Mouse (Mus musculus): ENCODE data around the gene N4bp1. TPM values are rescaled to one million over a fixed set of nuclear protein-coding genes. Genes with fewer than 3 reads are reported as not detected.

The N4bp1 gene
- polyA plus RNA-seq, 1 experiment: 7.4 TPM

- Histone ChIP-seq H3K4me3 (ENCODE audit: insufficient read depth, low read depth, low read length) (no peak overlapping the region), H3K4me1 (ENCODE audit: control insufficient read depth, insufficient read depth, insufficient read length, low read length) (no peaks in the 10 kb centered on the region), H3K27ac (replicated peaks; ENCODE audit: low read depth, low read length) (no peak overlapping the region)
These were observed 26.1 kb upstream of the N4bp1 start for GRCm38 (mm10) chr8:86911136-86911535.

DNA sequence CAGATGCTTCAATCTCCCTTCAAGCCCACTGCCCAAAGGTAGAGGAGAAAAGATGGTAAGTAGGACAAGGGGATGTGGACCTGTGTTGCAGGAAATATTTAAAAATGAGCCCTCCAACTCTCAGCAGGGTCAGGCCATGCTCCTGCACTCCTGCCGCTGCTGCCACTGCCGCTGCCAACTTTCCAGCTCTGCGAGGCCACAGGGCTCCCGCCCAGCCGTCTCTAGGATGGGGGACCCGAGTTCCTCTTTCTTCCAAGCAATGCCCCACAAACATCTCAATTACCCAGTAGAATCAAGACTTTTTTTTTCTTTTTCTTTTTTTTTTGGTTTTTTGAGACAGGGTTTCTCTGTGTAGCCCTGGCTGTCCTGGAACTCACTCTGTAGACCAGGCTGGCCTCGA, 25.2 kb upstream of the N4bp1 start:
- Histone ChIP-seq H3K4me3 (ENCODE audit: insufficient read depth, low read depth, low read length) (no peak overlapping the region), H3K27ac (replicated peaks; ENCODE audit: low read depth, low read length) (no peak overlapping the region), H3K4me1 (ENCODE audit: control insufficient read depth, insufficient read depth, insufficient read length, low read length) (no peaks in the 10 kb centered on the region)

- no peak overlapping the region for H3K4me3 ChIP-seq (ENCODE audit: insufficient read depth, low read depth, low read length)
These were observed 23.5 kb upstream of the N4bp1 start for GRCm38 (mm10) chr8:86908536-86908935.

GRCm38 (mm10) chr8:86904911-86905310, 19.9 kb upstream of the N4bp1 start:
- peaks cover 7% of the 10 kb centered on the region; the same call in 1 of the 2 replicates for H3K4me1 ChIP-seq (ENCODE audit: control insufficient read depth, insufficient read depth, insufficient read length, low read length)
- H3K27ac ChIP-seq (replicated peaks; ENCODE audit: low read depth, low read length): no peak overlapping the region
- no peak overlapping the region for H3K4me3 ChIP-seq (ENCODE audit: insufficient read depth, low read depth, low read length)

More at GRCm38 (mm10) chr8:86908536-86908935, 23.5 kb upstream of the N4bp1 start:
- H3K27ac ChIP-seq (replicated peaks; ENCODE audit: low read depth, low read length): no peak overlapping the region
- H3K4me1 ChIP-seq (ENCODE audit: control insufficient read depth, insufficient read depth, insufficient read length, low read length): no peaks in the 10 kb centered on the region

GRCm38 (mm10) chr8:86903104-86903503, 18.0 kb upstream of the N4bp1 start:
- H3K4me3 ChIP-seq (ENCODE audit: insufficient read depth, low read depth, low read length): no peak overlapping the region
- H3K27ac ChIP-seq (replicated peaks; ENCODE audit: low read depth, low read length): peak overlapping the region; percentile 57; the same call in 1 of the 2 replicates

GRCm38 (mm10) chr8:86902656-86903055, 17.6 kb upstream of the N4bp1 start:
- Histone ChIP-seq H3K4me3 (ENCODE audit: insufficient read depth, low read depth, low read length) (no peak overlapping the region), H3K4me1 (ENCODE audit: control insufficient read depth, insufficient read depth, insufficient read length, low read length) (peaks cover 7% of the 10 kb centered on the region; the same call in 1 of the 2 replicates), H3K27ac (replicated peaks; ENCODE audit: low read depth, low read length) (peak overlapping the region; percentile 57)

More at GRCm38 (mm10) chr8:86903104-86903503, 18.0 kb upstream of the N4bp1 start:
- peaks cover 7% of the 10 kb centered on the region; the same call in 1 of the 2 replicates for H3K4me1 ChIP-seq (ENCODE audit: control insufficient read depth, insufficient read depth, insufficient read length, low read length)

GRCm38 (mm10) chr8:86901972-86902371, 16.9 kb upstream of the N4bp1 start:
- Histone ChIP-seq H3K27ac (replicated peaks; ENCODE audit: low read depth, low read length) (peak overlapping the region; percentile 84), H3K4me1 (ENCODE audit: control insufficient read depth, insufficient read depth, insufficient read length, low read length) (peaks cover 7% of the 10 kb centered on the region; the same call in 1 of the 2 replicates), H3K4me3 (ENCODE audit: insufficient read depth, low read depth, low read length) (no peak overlapping the region)

DNA sequence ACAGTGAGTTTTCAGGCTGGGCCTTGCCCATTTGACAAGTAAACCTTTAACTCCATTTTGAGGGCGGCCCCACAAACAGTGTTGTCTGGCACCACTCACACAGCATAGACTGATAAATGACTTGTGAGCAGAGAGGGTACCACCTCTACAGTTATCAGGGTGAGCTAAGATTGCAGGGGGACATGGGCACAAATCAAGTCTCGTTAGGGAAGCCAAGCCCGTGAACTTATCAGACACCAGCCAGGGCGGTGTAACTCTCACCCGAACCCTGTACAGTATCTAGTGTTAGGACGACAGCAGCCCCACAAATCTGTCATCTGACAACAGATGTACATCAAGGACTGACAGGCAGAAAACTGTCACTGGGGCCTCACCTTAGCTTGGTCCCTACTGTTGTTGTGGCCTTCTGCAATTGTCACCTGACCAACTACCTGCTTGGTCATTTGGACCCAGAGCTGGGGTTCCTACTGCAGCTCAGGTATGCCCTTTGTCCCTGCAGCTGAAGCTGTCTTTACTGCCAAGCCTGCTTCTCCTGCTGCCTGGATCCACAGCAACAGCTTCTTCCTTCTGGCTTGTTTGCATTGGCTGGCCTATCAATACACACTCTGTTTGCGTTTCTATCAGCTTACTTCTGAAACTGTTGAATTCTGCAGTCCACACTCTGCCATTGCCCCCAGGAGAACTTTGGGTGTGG, 12.8 kb upstream of the N4bp1 start:
- Histone ChIP-seq H3K27ac (replicated peaks; ENCODE audit: low read depth, low read length) (no peak overlapping the region), H3K4me3 (ENCODE audit: insufficient read depth, low read depth, low read length) (no peak overlapping the region), H3K4me1 (ENCODE audit: control insufficient read depth, insufficient read depth, insufficient read length, low read length) (peaks cover 20% of the 10 kb centered on the region; the same call in 1 of the 2 replicates)

DNA sequence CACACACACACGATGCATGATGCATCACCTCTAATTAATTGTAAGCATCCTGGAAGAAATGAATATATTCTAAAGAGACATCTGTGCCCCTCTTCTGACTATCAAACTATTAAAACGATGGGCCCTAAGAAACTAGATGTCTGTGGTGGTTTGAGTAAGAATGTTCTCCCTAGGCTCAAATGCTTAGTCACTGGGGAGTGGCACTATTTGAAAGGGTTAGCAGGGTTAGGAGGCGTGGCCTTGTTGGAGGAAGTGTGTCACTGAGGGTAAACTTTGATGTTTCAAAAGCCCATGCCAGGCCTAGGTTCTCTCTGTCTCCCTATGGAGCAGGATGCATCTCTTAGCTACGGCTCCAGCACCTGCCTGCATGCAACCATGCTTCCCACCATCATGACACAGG, 10.3 kb upstream of the N4bp1 start:
- Histone ChIP-seq H3K27ac (replicated peaks; ENCODE audit: low read depth, low read length) (peak overlapping the region; percentile 95), H3K4me3 (ENCODE audit: insufficient read depth, low read depth, low read length) (no peak overlapping the region), H3K4me1 (ENCODE audit: control insufficient read depth, insufficient read depth, insufficient read length, low read length) (peaks cover 17% of the 10 kb centered on the region; the same call in 1 of the 2 replicates)

- Histone ChIP-seq H3K27ac (replicated peaks; ENCODE audit: low read depth, low read length) (peak overlapping the region; percentile 95), H3K4me1 (ENCODE audit: control insufficient read depth, insufficient read depth, insufficient read length, low read length) (peaks cover 17% of the 10 kb centered on the region; the same call in 1 of the 2 replicates), H3K4me3 (ENCODE audit: insufficient read depth, low read depth, low read length) (no peak overlapping the region)
These were observed 9.2 kb upstream of the N4bp1 start for GRCm38 (mm10) chr8:86894194-86894761.

DNA sequence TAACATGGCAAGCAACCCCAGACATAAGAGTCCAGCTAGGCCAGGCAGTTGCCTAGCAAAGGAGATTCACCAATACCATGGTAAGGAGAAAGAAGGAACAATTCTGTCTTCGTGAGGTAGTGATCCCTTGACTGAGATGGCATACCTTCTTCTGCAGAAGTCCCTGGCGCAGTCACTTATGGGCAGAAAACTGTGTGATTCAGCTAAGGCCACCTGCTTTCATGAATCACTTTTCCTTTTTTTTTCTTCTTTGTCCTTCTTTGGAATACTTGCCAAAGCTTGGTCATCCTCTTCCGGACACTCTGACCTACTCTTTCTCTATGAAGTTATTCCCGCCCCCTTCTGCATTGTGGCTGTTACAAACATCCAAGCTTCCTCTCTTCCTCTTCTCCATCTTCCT, 8.5 kb upstream of the N4bp1 start:
- peak overlapping the region; percentile 95 for H3K27ac ChIP-seq (replicated peaks; ENCODE audit: low read depth, low read length)

GRCm38 (mm10) chr8:86891533-86891932, 6.5 kb upstream of the N4bp1 start:
- Histone ChIP-seq H3K27ac (replicated peaks; ENCODE audit: low read depth, low read length) (peak overlapping the region; percentile 46), H3K4me3 (ENCODE audit: insufficient read depth, low read depth, low read length) (no peak overlapping the region), H3K4me1 (ENCODE audit: control insufficient read depth, insufficient read depth, insufficient read length, low read length) (peaks cover 29% of the 10 kb centered on the region)

More for the DNA sequence above, 8.5 kb upstream of the N4bp1 start:
- H3K4me3 ChIP-seq (ENCODE audit: insufficient read depth, low read depth, low read length): no peak overlapping the region
- H3K4me1 ChIP-seq (ENCODE audit: control insufficient read depth, insufficient read depth, insufficient read length, low read length): peaks cover 21% of the 10 kb centered on the region

DNA sequence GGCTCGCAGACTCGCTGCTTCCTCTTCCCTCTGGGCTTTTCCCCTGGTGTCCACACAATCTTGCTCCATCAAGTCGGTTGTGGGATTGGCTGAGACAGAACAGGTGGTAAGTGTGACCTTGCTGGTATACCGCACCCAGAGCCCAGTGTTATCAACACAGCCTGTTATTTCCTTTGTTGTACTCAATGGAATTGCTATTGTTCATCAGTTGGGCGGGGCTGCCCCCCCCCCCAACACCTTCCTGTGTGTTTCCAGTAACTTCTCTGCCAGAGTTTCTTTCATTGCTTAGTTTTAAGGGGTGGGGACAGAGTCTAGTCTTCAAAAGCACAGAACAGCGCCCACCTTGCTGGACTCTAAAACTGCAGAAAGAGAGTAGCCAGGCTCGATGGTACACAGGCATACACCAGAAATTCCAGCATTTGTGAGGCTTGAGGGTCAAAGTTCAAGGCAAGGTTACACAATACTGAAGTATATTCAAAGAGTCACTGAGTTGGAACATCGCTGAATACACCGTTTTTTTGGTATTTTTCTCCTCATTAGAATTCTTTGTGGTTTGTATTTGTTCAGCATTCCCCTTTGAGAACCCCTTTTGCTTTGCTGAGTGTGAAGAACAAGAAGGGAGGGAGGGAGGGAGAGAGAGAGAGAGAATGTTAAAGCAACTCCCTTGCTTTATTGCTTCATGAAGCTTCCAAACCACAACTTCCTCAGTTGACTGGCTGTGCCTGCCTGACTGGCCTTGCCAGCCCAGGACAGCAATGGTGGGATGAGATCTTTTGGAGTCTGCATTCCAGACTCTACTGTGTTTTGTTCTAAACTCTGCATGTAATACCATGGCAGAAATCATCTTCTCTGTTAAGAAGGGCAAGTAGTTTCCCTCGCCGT, 3.2 kb upstream of the N4bp1 start:
- no peak overlapping the region for H3K4me3 ChIP-seq (ENCODE audit: insufficient read depth, low read depth, low read length)
- peaks cover 26% of the 10 kb centered on the region for H3K4me1 ChIP-seq (ENCODE audit: control insufficient read depth, insufficient read depth, insufficient read length, low read length)
- peak overlapping the region; percentile 94 for H3K27ac ChIP-seq (replicated peaks; ENCODE audit: low read depth, low read length)

DNA sequence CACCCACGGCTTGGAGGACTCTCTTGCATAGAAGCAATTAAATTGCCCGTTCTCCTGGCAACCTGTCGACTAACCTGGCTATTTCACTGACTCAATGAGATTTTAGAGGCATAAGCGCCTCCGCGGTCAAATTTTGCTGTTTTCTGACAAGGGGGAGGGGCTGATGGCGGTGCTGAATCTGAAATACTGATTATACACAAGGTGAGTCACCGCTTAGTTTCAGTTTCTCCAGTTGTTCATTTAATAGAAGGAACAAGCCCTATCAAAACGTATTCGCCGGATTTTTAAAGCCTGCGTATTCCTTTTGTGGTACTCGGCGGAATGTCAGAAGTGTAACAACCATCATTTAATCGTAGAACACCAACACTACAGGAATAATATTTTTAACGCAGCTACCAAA, 991 bp downstream of the N4bp1 start:
- H3K27ac ChIP-seq (replicated peaks; ENCODE audit: low read depth, low read length): peak overlapping the region; percentile 67
- H3K4me3 ChIP-seq (ENCODE audit: insufficient read depth, low read depth, low read length): peak overlapping the region; percentile 99
- peaks cover 44% of the 10 kb centered on the region for H3K4me1 ChIP-seq (ENCODE audit: control insufficient read depth, insufficient read depth, insufficient read length, low read length)
